Mouse (Mus musculus): ENCODE results near the gene Lmod2. TPM values are rescaled to one million over a fixed set of nuclear protein-coding genes. Genes with fewer than 3 reads are reported as not detected.

Lmod2 gene
- polyA plus RNA-seq, 1 experiment = 6.4 TPM

DNA sequence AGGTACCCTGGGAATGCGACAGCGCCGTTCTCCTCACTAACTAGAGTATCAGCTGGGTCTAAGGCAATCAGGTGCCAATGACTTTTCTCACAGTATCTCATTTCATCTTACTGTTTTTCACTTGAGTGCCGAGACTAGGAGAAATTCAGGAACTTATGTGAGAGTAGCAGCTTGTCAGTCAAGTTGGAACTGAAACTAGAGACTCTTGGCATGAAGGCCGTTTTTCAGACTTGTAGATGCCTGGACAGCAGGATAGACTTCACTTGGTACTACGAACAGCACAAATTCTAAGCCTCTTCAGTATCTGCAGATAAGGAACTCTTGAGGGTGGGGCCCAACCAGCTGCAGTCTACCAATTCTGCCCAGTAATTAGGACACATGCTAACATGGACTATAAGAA lies 2.6 kb downstream of the Lmod2 start:
- Histone ChIP-seq H3K27me3 (ENCODE audit: control insufficient read depth, insufficient read depth, low read length) (no peaks in the 10 kb centered on the region), H3K4me1 (replicated peaks; ENCODE audit: control insufficient read depth, insufficient read depth, low read length) (no peaks in the 10 kb centered on the region), H3K4me3 (ENCODE audit: control insufficient read depth, insufficient read depth, low read length) (no peak overlapping the region), H3K27ac (ENCODE audit: control insufficient read depth, insufficient read depth, low read length) (no peak overlapping the region), H3K36me3 (ENCODE audit: control insufficient read depth, insufficient read depth, low read length) (no peaks in the 10 kb centered on the region)
- 74% methylated on average over 6 of the region's 6 CpGs for WGBS
- no peak for DNase-seq
- TF ChIP-seq CTCF (IDR thresholded peaks at IDR 0.05; ENCODE audit: borderline replicate concordance, control insufficient read depth, extremely low read depth, insufficient read depth, low read length, poor library complexity) (no peak), POLR2A (IDR thresholded peaks at IDR 0.05; ENCODE audit: control insufficient read depth, extremely low read depth, insufficient read depth, low read length, poor library complexity) (no peak)

DNA sequence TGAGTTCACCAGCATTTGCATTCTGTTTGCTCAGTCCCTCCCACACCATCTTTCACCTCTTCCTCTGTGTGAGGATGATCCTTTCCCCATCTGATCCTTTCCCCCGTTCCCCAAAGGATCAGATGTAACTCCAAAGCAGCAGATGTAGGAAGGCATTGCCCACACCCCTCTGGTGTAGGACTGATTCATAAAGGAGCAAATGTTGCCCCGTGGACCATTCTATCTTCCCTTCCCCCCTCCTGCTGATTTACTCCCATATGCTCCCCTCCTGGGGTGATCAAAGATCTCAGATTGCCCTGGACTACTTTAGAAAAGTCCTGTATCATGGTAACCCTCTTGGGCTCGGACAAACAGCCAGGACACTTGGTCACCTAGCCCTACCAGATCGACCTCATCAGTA lies 3.2 kb downstream of the Lmod2 start:
- Histone ChIP-seq H3K4me1 (replicated peaks; ENCODE audit: control insufficient read depth, insufficient read depth, low read length) (no peaks in the 10 kb centered on the region), H3K27ac (ENCODE audit: control insufficient read depth, insufficient read depth, low read length) (no peak overlapping the region), H3K4me3 (ENCODE audit: control insufficient read depth, insufficient read depth, low read length) (no peak overlapping the region), H3K27me3 (ENCODE audit: control insufficient read depth, insufficient read depth, low read length) (no peaks in the 10 kb centered on the region), H3K36me3 (ENCODE audit: control insufficient read depth, insufficient read depth, low read length) (no peaks in the 10 kb centered on the region)
- no peak for DNase-seq
- WGBS = 83% methylated on average over 4 of the region's 4 CpGs
- TF ChIP-seq CTCF (IDR thresholded peaks at IDR 0.05; ENCODE audit: borderline replicate concordance, control insufficient read depth, extremely low read depth, insufficient read depth, low read length, poor library complexity) (no peak), POLR2A (IDR thresholded peaks at IDR 0.05; ENCODE audit: control insufficient read depth, extremely low read depth, insufficient read depth, low read length, poor library complexity) (no peak)

GRCm38 (mm10) chr6:24601668-24602067 lies 4.1 kb downstream of the Lmod2 start:
- WGBS = 79% methylated on average over 1 of the region's 1 CpGs
- H3K36me3 ChIP-seq (ENCODE audit: control insufficient read depth, insufficient read depth, low read length) = no peaks in the 10 kb centered on the region
- H3K27me3 ChIP-seq (ENCODE audit: control insufficient read depth, insufficient read depth, low read length) = no peaks in the 10 kb centered on the region
- no peak for DNase-seq
- no peak overlapping the region for H3K27ac ChIP-seq (ENCODE audit: control insufficient read depth, insufficient read depth, low read length)
- no peak overlapping the region for H3K4me3 ChIP-seq (ENCODE audit: control insufficient read depth, insufficient read depth, low read length)
- H3K4me1 ChIP-seq (replicated peaks; ENCODE audit: control insufficient read depth, insufficient read depth, low read length) = no peaks in the 10 kb centered on the region
- no peak for TF ChIP-seq CTCF (IDR thresholded peaks at IDR 0.05; ENCODE audit: borderline replicate concordance, control insufficient read depth, extremely low read depth, insufficient read depth, low read length, poor library complexity)
- no peak for TF ChIP-seq POLR2A (IDR thresholded peaks at IDR 0.05; ENCODE audit: control insufficient read depth, extremely low read depth, insufficient read depth, low read length, poor library complexity)

DNA sequence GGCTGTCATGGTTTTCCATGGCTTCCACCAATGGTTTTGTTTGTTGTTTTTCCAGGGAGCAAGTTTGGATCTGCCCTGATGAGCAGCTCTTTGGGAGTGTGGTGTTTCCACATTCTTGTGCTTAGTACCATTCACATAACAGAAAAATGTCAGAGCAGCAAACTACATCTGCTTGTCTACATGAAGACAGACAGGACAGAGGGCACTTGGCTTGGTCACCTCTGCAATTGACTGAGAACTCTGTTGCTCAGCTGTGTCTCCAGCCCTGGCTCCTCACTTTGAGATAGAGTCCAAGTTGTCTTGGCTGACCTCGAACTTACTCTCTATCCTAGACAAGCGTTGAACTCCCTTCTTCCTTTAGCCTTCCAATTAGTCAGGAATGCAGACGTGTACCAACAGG lies 4.8 kb downstream of the Lmod2 start:
- Histone ChIP-seq H3K27me3 (ENCODE audit: control insufficient read depth, insufficient read depth, low read length) (no peaks in the 10 kb centered on the region), H3K27ac (ENCODE audit: control insufficient read depth, insufficient read depth, low read length) (no peak overlapping the region), H3K36me3 (ENCODE audit: control insufficient read depth, insufficient read depth, low read length) (no peaks in the 10 kb centered on the region), H3K4me1 (replicated peaks; ENCODE audit: control insufficient read depth, insufficient read depth, low read length) (no peaks in the 10 kb centered on the region), H3K4me3 (ENCODE audit: control insufficient read depth, insufficient read depth, low read length) (no peak overlapping the region)
- TF ChIP-seq POLR2A (IDR thresholded peaks at IDR 0.05; ENCODE audit: control insufficient read depth, extremely low read depth, insufficient read depth, low read length, poor library complexity) = no peak
- no peak for TF ChIP-seq CTCF (IDR thresholded peaks at IDR 0.05; ENCODE audit: borderline replicate concordance, control insufficient read depth, extremely low read depth, insufficient read depth, low read length, poor library complexity)
- WGBS = 93% methylated on average over 3 of the region's 3 CpGs
- no peak for DNase-seq

GRCm38 (mm10) chr6:24602993-24603392 lies 5.4 kb downstream of the Lmod2 start:
- no peak for TF ChIP-seq POLR2A (IDR thresholded peaks at IDR 0.05; ENCODE audit: control insufficient read depth, extremely low read depth, insufficient read depth, low read length, poor library complexity)
- no peak for TF ChIP-seq CTCF (IDR thresholded peaks at IDR 0.05; ENCODE audit: borderline replicate concordance, control insufficient read depth, extremely low read depth, insufficient read depth, low read length, poor library complexity)
- DNase-seq = no peak
- H3K4me1 ChIP-seq (replicated peaks; ENCODE audit: control insufficient read depth, insufficient read depth, low read length) = no peaks in the 10 kb centered on the region
- no peaks in the 10 kb centered on the region for H3K36me3 ChIP-seq (ENCODE audit: control insufficient read depth, insufficient read depth, low read length)
- H3K27ac ChIP-seq (ENCODE audit: control insufficient read depth, insufficient read depth, low read length) = no peak overlapping the region
- no peak overlapping the region for H3K4me3 ChIP-seq (ENCODE audit: control insufficient read depth, insufficient read depth, low read length)
- H3K27me3 ChIP-seq (ENCODE audit: control insufficient read depth, insufficient read depth, low read length) = no peaks in the 10 kb centered on the region
- WGBS = 94% methylated on average over 5 of the region's 5 CpGs

GRCm38 (mm10) chr6:24604289-24604688 lies 6.7 kb downstream of the Lmod2 start:
- Histone ChIP-seq H3K27ac (ENCODE audit: control insufficient read depth, insufficient read depth, low read length) (no peak overlapping the region), H3K4me1 (replicated peaks; ENCODE audit: control insufficient read depth, insufficient read depth, low read length) (no peaks in the 10 kb centered on the region), H3K4me3 (ENCODE audit: control insufficient read depth, insufficient read depth, low read length) (no peak overlapping the region), H3K36me3 (ENCODE audit: control insufficient read depth, insufficient read depth, low read length) (no peaks in the 10 kb centered on the region), H3K27me3 (ENCODE audit: control insufficient read depth, insufficient read depth, low read length) (no peaks in the 10 kb centered on the region)
- DNase-seq = no peak
- WGBS = 88% methylated on average over 7 of the region's 7 CpGs
- TF ChIP-seq POLR2A (IDR thresholded peaks at IDR 0.05; ENCODE audit: control insufficient read depth, extremely low read depth, insufficient read depth, low read length, poor library complexity) = no peak
- no peak for TF ChIP-seq CTCF (IDR thresholded peaks at IDR 0.05; ENCODE audit: borderline replicate concordance, control insufficient read depth, extremely low read depth, insufficient read depth, low read length, poor library complexity)

DNA sequence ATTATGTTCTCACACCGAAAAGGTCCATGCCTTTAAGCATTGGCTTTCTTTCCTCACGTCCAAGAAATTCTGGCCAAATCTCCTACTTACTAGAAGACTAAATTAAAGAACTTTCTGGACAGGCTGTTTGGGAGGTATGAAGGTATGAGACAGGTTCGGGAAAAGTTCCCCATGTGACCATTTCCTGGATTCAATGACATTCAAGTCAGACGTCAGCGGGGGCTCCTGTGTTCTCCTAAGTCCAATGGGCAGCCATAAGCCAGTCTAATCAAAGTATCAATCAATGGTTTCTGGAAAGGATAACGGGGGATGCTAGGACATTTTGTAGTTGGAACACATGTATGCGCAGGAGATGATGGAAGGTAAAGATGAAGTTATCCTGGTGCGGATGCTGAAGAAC lies 8.1 kb downstream of the Lmod2 start:
- Histone ChIP-seq H3K36me3 (ENCODE audit: control insufficient read depth, insufficient read depth, low read length) (no peaks in the 10 kb centered on the region), H3K27ac (ENCODE audit: control insufficient read depth, insufficient read depth, low read length) (no peak overlapping the region), H3K4me1 (replicated peaks; ENCODE audit: control insufficient read depth, insufficient read depth, low read length) (no peaks in the 10 kb centered on the region), H3K27me3 (ENCODE audit: control insufficient read depth, insufficient read depth, low read length) (no peaks in the 10 kb centered on the region), H3K4me3 (ENCODE audit: control insufficient read depth, insufficient read depth, low read length) (no peak overlapping the region)
- WGBS = 93% methylated on average over 8 of the region's 8 CpGs
- TF ChIP-seq POLR2A (IDR thresholded peaks at IDR 0.05; ENCODE audit: control insufficient read depth, extremely low read depth, insufficient read depth, low read length, poor library complexity) (no peak), CTCF (IDR thresholded peaks at IDR 0.05; ENCODE audit: borderline replicate concordance, control insufficient read depth, extremely low read depth, insufficient read depth, low read length, poor library complexity) (no peak)
- DNase-seq = no peak

Data from thymus, adult 2 months (tissue).